Mouse (Mus musculus): ENCODE results near the gene Ang.

DNA sequence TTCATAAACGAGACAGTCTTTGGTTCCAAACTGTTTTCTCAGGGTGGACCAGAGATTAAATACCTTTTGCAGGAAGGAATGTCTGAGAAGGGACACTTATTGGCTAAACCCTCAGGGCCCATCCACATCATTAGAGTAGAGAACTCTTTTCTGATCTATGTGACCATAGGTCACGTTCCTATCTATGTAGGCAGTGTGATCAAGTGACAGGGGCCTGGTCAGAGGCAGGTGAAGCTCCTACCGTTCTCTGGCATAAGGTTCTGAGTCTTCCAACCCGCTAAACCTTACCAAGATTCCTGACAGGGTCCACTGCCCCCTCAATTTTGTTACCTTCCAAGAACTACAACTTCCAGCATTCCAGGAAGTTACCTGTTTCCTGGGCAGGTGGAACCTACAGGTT, 51.2 kb downstream of the Ang start:
- TF ChIP-seq CTCF (IDR thresholded peaks at IDR 0.05; ENCODE audit: low read depth) (no peak), EP300 (IDR thresholded peaks at IDR 0.05; ENCODE audit: low read depth) (no peak)

All from liver, postnatal 0 days (tissue).